Mouse (Mus musculus): Measurements from ENCODE around the gene Xcr1. TPM values are rescaled to one million over a fixed set of nuclear protein-coding genes. Genes with fewer than 3 reads are reported as not detected.

Gene Xcr1
- 0.05 TPM in 1 of 2 replicates, not detected in the other for polyA plus RNA-seq (2016; fragmentation: Nextera tagmentation; extraction: Ambion mirVana)

- H3K9me3 ChIP-seq, result no peaks in the 10 kb centered on the region
- no peak within 1 kb of the TSS for H3K9ac ChIP-seq
- H3K4me1 ChIP-seq, result no peaks in the 10 kb centered on the region
- no peak within 1 kb of the TSS for H3K4me3 ChIP-seq (replicated peaks)
- H3K27ac ChIP-seq, result no peak within 1 kb of the TSS
- H3K4me2 ChIP-seq, result no peak within 1 kb of the TSS
- no peaks in the 10 kb centered on the region for H3K27me3 ChIP-seq
- no peak for ATAC-seq (ENCODE audit: low FRiP score)
- 89% methylated on average over 9 of the region's 9 CpGs for WGBS
- no peaks in the 10 kb centered on the region for H3K36me3 ChIP-seq (replicated peaks)
Measured at GRCm38 (mm10) chr9:123861929-123862328, at the start of gene Xcr1. Xcr1 (minus strand) TSS chr9:123862029.

DNA sequence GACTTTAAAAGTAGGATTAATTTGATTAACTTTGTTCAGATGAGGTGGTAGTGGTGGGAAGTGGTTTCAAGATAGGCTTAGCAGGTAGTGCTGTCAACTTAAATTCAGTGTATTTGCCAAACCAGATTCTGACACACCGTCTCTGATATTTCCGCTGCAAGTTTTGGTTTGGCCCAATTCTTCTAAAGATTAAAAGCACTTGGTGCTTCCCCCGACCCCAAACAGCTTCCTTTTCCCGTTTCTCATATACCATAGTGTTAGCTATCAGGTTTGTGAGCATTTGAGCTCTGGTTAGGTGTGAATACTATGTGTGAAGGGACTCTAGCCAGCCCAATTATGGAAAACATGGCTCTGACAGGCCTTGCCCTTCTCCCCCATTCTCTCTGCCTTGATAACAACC is 10.2 kb upstream of the Xcr1 start:
- no peak overlapping the region for H3K4me3 ChIP-seq (replicated peaks)
- H3K4me1 ChIP-seq, result no peaks in the 10 kb centered on the region
- 75% methylated on average over 4 of the region's 4 CpGs for WGBS
- no peak for ATAC-seq (ENCODE audit: low FRiP score)
- no peak overlapping the region for H3K27ac ChIP-seq
- no peaks in the 10 kb centered on the region for H3K9me3 ChIP-seq
- no peaks in the 10 kb centered on the region for H3K27me3 ChIP-seq
- H3K36me3 ChIP-seq (replicated peaks), result no peaks in the 10 kb centered on the region
- H3K4me2 ChIP-seq, result no peak overlapping the region
- H3K9ac ChIP-seq, result no peak overlapping the region

DNA sequence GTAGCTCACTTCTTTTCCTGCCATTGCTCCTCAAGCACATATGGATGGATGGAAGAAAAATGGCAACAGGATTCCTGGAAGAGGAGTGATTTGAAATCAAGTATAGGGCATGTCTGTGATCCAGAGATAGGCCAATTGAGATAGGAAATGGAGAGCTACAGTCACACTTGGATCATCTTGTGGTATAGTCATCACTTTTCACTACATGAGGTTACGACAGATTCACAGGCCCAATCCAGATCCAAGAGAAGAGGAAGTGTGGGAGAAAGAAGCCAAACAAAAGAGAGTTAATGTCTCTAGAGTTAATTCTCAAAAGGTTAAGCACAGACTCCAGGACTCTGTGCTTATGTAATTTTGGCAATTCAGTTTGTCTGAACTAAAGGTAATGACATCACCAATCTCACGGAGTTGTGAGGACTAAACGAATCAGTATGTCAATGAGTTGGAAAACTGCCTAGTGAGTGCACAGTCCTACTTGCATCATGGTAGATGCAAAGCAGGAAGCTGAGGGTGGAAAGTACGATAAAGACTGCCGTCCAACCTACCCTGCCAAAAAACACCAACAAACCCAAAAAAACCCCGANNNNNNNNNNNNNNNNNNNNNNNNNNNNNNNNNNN is 7.4 kb upstream of the Xcr1 start:
- H3K4me1 ChIP-seq, result no peaks in the 10 kb centered on the region
- no peaks in the 10 kb centered on the region for H3K27me3 ChIP-seq
- H3K9ac ChIP-seq, result no peak overlapping the region
- no peaks in the 10 kb centered on the region for H3K9me3 ChIP-seq
- ATAC-seq (ENCODE audit: low FRiP score), result no peak
- H3K36me3 ChIP-seq (replicated peaks), result no peaks in the 10 kb centered on the region
- 64% methylated on average over 4 of the region's 6 CpGs for WGBS
- no peak overlapping the region for H3K27ac ChIP-seq
- H3K4me3 ChIP-seq (replicated peaks), result no peak overlapping the region
- H3K4me2 ChIP-seq, result no peak overlapping the region

- Histone ChIP-seq H3K4me2 (no peak overlapping the region), H3K9ac (no peak overlapping the region), H3K4me1 (no peaks in the 10 kb centered on the region), H3K36me3 (replicated peaks) (no peaks in the 10 kb centered on the region), H3K27ac (no peak overlapping the region), H3K9me3 (no peaks in the 10 kb centered on the region), H3K27me3 (no peaks in the 10 kb centered on the region), H3K4me3 (replicated peaks) (no peak overlapping the region)
- no peak for ATAC-seq (ENCODE audit: low FRiP score)
- 94% methylated on average over 1 of the region's 1 CpGs for WGBS
Measured at GRCm38 (mm10) chr9:123863641-123864040, 1.8 kb upstream of the Xcr1 start.

DNA sequence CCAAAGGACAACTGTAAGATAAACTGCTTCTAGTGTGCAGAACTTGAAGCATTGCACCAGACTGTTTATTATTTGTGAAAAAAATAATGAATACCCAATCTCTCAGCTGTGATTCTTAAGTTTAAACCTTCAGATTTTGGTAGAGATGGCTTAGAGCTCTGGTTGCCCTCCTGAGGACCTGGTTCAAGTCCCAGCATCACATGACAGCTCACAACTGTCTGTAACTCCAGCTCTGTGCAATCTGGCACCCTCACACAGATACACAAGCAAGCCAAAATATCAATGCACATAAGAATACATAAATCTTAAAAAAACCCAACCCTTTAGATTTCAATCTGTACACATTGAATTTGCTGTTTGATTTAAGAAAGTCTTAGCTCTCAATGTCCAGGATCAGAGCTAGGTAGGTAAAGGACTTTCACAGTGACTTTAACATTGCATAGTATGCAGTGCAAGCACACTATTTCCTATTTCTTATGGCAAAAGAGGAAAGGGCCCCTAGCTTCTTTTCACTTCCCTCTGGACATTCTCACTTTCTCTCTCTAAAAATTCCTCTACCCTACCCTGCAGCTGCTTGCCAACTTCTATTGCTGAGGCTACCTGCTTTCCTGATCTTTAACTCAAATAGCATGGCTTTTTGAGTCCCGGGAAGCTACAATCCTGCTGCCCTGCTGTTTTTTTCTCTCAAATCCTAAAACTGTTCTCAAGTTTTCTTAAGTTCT is 1.2 kb upstream of the Xcr1 start:
- Histone ChIP-seq H3K27me3 (no peaks in the 10 kb centered on the region), H3K27ac (no peak overlapping the region), H3K9ac (no peak overlapping the region), H3K4me1 (no peaks in the 10 kb centered on the region), H3K4me3 (replicated peaks) (no peak overlapping the region), H3K36me3 (replicated peaks) (no peaks in the 10 kb centered on the region), H3K4me2 (no peak overlapping the region), H3K9me3 (no peaks in the 10 kb centered on the region)
- ATAC-seq (ENCODE audit: low FRiP score), result no peak
- WGBS, result 85% methylated on average over 1 of the region's 1 CpGs

DNA sequence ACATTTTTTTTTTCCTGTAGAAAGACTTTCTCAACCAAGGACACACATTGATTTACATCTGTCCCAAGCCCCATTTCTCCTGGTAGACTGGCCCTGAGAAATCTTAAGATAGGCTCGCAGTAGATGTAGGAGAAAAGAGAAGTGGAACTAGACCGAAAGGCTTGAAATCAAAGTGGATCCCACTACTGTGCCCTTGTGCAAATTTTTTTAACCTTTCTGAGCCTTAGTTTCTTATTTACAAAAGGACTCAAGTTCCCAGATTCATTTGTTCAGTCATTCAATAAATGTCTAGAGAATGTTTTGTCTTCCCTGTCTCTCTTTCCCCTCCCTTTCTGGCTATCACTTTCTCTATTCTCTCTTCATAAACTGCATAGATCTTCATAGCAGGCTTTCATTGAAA is 5.0 kb downstream of the Xcr1 start:
- H3K9me3 ChIP-seq, result no peaks in the 10 kb centered on the region
- H3K4me3 ChIP-seq (replicated peaks), result no peak overlapping the region
- no peak overlapping the region for H3K27ac ChIP-seq
- H3K36me3 ChIP-seq (replicated peaks), result no peaks in the 10 kb centered on the region
- H3K9ac ChIP-seq, result no peak overlapping the region
- no peaks in the 10 kb centered on the region for H3K27me3 ChIP-seq
- no peak for ATAC-seq (ENCODE audit: low FRiP score)
- 81% methylated on average over 2 of the region's 2 CpGs for WGBS
- peaks cover 3% of the 10 kb centered on the region; the same call in 1 of the 2 replicates for H3K4me1 ChIP-seq
- no peak overlapping the region for H3K4me2 ChIP-seq

GRCm38 (mm10) chr9:123852449-123853390 is 9.1 kb downstream of the Xcr1 start:
- peak overlapping the region; percentile 44; the same call in 1 of the 2 replicates for H3K9ac ChIP-seq
- no peak overlapping the region for H3K27ac ChIP-seq
- no peaks in the 10 kb centered on the region for H3K36me3 ChIP-seq (replicated peaks)
- H3K9me3 ChIP-seq, result no peaks in the 10 kb centered on the region
- peak overlapping the region; percentile 69 for H3K4me3 ChIP-seq (replicated peaks)
- H3K4me1 ChIP-seq, result peaks cover 16% of the 10 kb centered on the region
- ATAC-seq (ENCODE audit: low FRiP score), result peak; percentile 39
- no peaks in the 10 kb centered on the region for H3K27me3 ChIP-seq
- H3K4me2 ChIP-seq, result peak overlapping the region; percentile 54
- 60% methylated on average over 5 of the region's 5 CpGs for WGBS

DNA sequence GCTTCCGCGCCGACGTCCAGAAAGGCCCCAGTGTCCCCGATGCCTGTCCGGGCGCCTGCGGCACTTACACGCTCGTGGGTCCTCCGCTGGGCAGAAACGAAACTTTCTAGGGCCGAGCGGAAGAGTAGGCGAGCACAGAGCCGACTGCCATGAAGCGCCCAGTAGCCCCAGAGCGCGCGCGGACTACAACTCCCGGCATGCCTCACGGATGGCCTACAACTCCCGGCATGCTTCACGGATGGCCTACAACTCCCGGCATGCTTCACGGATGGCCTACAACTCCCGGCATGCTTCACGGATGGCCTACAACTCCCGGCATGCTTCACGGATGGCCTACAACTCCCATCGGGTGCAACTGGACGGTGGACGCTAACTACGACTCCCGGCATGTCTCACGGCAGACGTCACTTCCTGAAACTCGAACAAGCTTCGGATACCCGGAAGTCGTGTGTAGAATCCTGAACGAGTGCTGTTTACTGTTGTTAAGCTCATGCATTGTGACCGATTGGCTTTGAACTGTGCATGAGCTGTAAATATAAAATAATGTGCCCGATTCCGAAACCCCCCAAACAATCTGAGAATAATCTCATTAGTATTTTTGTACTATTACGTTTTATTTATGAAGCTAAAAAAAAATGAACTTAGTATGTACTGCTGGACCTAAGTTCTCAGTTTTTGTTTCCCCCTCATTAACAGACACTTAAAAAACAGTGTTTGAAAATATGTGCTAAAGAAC is 9.9 kb downstream of the Xcr1 start, which contains the start of gene Fyco1:
Gene Fyco1 (minus strand): TSS at position 187 of the 736 bp plus-strand sequence.
- Histone ChIP-seq H3K4me1 (peaks cover 16% of the 10 kb centered on the region), H3K27me3 (no peaks in the 10 kb centered on the region), H3K36me3 (replicated peaks) (no peaks in the 10 kb centered on the region), H3K9ac (peak within 1 kb of the TSS; percentile 63), H3K4me3 (replicated peaks) (peak within 1 kb of the TSS; percentile 69), H3K27ac (peak within 1 kb of the TSS; percentile 84), H3K4me2 (peak within 1 kb of the TSS; percentile 80), H3K9me3 (no peaks in the 10 kb centered on the region)
- WGBS, result under 1% methylated on average over 47 of the region's 47 CpGs
- peak; percentile 97 for ATAC-seq (ENCODE audit: low FRiP score)

- Histone ChIP-seq H3K4me2 (peak overlapping the region; percentile 80), H3K27ac (peak overlapping the region; percentile 84), H3K27me3 (no peaks in the 10 kb centered on the region), H3K9ac (peak overlapping the region; percentile 63), H3K4me3 (replicated peaks) (peak overlapping the region; percentile 69), H3K36me3 (replicated peaks) (no peaks in the 10 kb centered on the region), H3K4me1 (peaks cover 16% of the 10 kb centered on the region), H3K9me3 (no peaks in the 10 kb centered on the region)
- peak; percentile 81 for ATAC-seq (ENCODE audit: low FRiP score)
- under 1% methylated on average over 27 of the region's 27 CpGs for WGBS
Measured at GRCm38 (mm10) chr9:123851062-123851712, 10.6 kb downstream of the Xcr1 start.

GRCm38 (mm10) chr9:123850705-123851061 is 11.1 kb downstream of the Xcr1 start:
- Histone ChIP-seq H3K27ac (no peak overlapping the region), H3K9ac (peak overlapping the region; percentile 63; the same call in 1 of the 2 replicates), H3K36me3 (replicated peaks) (no peaks in the 10 kb centered on the region), H3K27me3 (no peaks in the 10 kb centered on the region), H3K4me2 (peak overlapping the region; percentile 80), H3K4me1 (peaks cover 16% of the 10 kb centered on the region), H3K4me3 (replicated peaks) (peak overlapping the region; percentile 69), H3K9me3 (no peaks in the 10 kb centered on the region)
- no peak for ATAC-seq (ENCODE audit: low FRiP score)
- WGBS, result 10% methylated on average over 2 of the region's 2 CpGs

DNA sequence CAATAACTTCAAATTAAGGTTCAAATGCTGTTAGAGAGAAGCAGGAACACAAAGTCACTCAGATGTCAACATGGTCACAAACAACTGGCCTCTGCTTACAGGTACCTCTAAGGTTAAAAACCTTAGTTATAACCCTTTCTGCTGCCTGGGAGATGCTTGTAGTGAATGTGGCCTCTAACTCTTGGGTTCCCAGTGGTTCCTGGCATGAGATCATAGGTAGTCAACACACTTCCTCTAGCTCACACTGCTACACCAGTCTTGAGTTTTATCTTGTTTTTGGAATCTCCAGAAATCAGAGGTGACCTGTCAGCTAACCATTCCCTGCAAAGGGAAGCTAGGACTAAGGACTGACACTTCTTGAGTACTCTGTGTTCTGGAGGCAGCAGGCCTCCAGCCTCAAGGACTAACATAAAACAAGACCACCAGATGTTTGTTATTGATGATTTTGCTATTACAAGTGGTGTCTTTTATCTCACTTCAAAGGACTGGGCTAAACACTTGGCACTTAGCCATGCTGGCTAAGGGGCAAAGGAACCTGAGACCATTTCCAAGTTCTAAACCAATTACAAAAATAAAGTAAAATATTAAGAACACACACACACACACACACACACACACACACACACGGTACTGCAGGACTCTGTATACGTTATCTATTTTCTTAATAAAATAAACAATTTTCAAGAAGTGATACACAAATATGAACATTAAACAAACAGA is 11.7 kb downstream of the Xcr1 start:
- Histone ChIP-seq H3K9ac (no peak overlapping the region), H3K9me3 (no peaks in the 10 kb centered on the region), H3K4me1 (peaks cover 16% of the 10 kb centered on the region), H3K27me3 (no peaks in the 10 kb centered on the region), H3K27ac (no peak overlapping the region), H3K36me3 (replicated peaks) (no peaks in the 10 kb centered on the region), H3K4me3 (replicated peaks) (no peak overlapping the region), H3K4me2 (peak overlapping the region; percentile 80; the same call in 1 of the 2 replicates)
- ATAC-seq (ENCODE audit: low FRiP score), result no peak
- WGBS, result 71% methylated on average over 2 of the region's 2 CpGs
